Mouse (Mus musculus): ENCODE measurements at regions not wholly inside any gene's neighbourhood (a gene's known extent, or its start where the extent isn't known, plus 50 kb on each side); places are given as distances from the start of the nearest gene placed in this dataset.

DNA sequence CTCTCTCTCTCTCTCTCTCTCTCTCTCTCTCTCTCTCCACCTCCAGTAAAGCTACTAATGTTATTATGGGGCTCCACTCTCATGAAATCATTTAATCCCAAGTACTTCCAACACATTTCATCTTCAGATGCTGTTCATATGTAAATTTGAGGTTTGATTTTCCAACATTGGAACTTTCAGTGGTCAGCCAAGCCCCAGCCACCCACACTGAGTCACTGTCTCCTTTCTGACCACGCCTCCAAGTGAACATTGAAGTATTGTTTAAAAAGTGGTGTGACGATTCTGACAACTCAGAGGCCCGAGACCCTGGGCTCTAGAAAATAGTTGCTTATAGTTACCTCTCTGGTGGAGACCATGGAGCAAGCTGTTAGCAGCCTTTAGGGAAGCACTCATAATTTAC, 313.3 kb downstream of the Qdpr start:
- DNase-seq (ENCODE audit: low spot score in 2 of 2): no peak

DNA sequence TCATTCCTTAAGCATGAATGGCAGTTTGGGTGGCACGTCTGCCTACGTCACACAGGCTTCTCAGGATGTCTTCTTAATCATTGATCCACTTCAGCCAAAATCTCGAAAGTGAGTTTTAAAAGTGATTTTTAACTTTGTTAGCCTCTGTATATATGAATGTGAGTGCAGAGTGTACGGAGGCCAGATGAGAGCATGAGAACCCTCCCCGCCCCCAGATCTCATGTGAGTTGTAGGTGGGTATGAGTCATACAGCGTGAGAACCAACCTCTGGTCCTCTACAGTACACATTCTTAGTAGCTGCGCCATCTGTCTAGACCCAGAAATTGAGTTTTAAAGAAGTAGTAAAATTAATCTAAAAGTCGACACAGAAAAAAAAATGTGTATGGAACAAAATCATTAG, 322.1 kb downstream of the Qdpr start:
- DNase-seq (ENCODE audit: low spot score in 2 of 2): no peak

DNA sequence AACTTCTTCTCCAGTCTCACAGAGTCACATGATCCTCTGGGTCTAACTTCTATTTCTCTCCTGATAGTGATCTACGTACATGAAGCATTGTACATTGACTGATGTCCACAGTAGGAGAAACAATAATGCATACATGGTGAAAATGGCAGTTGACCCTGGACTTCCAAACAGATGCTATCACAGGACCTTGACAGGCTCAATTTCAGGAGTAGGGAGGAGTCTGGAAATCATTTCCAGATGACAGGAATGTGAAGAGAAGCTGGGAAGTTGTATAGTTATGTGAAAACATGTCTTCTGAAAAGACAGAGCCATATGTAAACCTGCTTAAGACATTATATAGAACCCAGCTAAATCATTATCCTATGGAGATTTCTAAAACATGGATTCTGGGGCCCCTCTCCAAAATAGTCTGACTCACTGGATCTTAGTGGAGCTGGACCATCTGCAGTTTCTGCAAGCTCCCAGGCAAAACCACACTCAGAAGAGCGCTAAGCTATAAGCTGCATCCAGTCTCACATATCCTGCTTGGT, 322.3 kb upstream of the Ldb2 start:
- no peak for DNase-seq (ENCODE audit: low spot score in 2 of 2)

DNA sequence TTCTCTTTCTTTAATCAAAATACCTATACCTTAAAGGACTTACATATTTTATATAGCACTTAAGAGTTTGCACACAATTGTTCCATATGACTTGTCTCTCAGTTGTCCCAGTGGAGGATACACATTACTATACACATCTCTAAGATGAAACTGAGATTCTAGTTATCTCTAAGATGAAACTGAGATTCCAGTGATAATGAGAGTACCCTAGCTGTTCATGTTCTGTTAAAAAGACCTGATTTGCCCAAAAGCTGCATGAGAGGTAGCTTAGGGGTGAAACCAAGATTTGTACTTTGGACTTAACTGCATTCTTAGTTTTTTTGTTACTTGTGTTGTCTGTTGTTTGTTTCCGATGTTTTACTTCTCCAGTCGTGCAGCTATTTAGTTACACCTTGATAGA, 320.3 kb upstream of the Ldb2 start:
- no peak for DNase-seq (ENCODE audit: low spot score in 2 of 2)

DNA sequence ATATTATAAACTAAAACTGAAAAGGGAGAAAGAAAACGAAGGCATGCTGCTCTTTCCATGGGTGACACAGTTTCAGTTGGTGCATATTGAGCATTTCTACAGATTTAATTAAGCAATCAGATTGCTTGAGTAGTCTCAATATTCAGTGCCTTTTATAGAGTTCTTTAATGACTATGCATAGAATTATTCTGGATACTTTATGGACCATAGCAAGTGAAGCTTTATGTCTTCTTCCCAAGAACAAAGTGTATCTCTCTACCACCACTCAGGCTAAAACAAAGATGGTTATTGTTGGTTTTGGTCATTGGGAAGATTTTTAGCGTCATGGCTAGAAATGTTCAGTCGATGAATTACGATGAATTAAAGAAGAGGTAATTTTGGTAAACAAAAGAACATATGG, 311.8 kb upstream of the Ldb2 start:
- DNase-seq (ENCODE audit: low spot score in 2 of 2): no peak

DNA sequence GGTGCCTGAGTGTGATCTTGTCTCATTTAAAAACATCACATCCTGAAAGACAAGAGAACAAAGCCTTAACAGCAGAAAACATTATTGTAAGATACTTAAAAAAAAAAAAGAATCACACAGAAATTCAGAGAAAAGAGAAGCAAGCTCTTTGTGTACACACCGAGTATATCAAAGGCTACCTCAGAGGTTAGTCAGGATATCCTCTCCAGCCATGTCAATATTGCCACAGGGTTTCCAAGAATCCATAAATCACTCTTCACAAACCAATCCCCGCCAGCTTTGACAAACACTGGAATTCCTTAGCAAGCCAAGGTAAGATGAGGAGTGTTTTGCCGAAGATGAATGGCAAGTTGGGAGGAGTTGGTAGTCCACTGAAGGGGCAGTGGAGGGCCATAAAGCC, 311.3 kb upstream of the Ldb2 start:
- no peak for DNase-seq (ENCODE audit: low spot score in 2 of 2)

DNA sequence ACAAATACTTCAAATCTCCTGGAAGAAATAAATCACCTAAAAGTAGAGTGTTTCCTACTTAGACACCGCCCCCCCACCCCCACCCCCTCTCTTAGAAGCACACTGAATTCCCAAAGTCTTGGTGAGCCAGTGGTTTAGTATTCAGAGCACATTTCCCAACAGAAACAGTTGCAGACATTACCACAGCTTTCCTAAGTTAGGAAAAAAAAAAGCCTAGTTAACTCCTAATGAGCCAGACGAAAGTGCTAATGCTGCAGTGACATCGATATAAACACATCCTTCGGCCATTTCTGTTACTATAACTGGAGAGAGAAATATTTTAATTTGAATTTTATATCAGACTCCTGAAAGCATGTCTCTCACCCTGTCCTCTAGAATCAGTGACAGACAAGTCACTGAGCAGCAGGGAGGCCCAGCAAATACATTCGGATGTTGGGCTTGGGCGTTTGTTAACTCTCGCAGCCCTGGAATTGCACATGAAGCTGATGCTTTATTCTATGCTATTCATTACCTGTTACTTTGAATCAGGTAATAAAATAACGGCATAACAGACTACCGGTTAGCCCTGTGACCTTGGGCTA, 305.8 kb upstream of the Ldb2 start:
- DNase-seq (ENCODE audit: low spot score in 2 of 2): no peak

DNA sequence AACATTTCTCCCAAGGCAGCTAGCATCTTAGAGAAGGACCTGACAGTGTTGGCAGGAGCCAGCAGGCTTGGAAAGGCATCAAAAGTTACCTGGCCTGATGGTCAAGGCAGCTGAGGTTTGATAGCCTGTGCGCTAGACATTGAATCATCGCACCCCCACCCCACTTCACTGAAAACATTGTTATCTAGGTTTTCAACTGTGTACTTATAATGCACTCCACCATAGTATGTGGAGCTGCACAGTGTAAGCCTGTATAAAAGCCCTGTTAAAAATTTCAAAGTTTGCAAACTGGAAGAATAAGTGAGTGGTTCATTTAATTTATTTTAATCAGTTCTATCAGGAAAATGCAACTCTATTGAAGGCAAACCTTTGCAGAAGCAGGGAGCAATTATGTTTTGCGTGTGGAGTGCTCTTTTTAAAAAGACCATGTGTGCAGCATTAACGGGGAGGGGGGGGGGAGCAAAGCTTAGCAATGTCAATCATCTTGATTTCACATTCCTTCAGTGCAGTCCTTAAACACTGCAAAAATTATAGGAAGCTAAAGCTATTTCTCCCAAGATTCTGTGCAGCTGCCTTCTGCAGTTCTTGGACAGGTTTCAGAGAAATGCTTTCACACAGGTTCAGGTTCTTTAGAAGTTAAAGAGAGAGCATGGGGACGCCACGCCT, 304.4 kb upstream of the Ldb2 start:
- DNase-seq (ENCODE audit: low spot score in 2 of 2): no peak

DNA sequence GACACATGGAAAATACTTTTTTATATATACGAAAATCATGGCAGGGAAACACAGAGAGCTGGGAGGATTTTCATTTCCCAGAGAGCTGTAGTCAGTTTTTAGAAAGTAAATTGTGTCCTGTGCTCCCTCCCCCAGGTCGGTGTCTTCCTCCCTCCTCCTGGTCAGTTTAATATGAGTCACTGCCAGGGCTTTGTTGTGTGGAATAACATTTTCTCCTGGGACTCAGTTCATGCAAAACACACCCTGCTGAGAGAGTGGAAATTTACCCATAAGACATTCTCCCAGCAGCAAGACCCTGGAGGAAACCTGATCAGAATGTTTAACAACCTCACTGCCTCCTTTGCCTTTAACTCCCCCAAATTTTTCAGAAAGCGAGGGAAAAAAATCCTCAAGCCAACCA, 303.2 kb upstream of the Ldb2 start:
- no peak for DNase-seq (ENCODE audit: low spot score in 2 of 2)

DNA sequence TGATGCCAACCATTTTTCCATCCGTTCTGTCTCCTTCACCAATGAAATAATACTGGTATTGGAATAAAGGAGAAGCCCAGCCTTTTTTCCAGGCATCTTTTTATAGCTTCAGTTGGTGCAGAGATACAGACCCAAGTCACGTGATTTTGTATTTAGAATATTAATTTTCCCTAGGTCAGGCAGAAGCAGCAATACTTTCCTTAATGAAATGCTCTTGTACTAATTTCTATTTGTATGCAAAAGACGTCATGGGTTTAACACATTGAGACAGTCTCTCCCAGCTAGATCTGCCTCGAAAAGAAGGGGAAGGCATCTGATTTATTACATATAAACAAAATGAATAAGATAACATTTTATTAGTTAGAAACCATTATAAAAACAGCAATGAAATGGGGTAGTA, 302.3 kb upstream of the Ldb2 start:
- DNase-seq (ENCODE audit: low spot score in 2 of 2): no peak

DNA sequence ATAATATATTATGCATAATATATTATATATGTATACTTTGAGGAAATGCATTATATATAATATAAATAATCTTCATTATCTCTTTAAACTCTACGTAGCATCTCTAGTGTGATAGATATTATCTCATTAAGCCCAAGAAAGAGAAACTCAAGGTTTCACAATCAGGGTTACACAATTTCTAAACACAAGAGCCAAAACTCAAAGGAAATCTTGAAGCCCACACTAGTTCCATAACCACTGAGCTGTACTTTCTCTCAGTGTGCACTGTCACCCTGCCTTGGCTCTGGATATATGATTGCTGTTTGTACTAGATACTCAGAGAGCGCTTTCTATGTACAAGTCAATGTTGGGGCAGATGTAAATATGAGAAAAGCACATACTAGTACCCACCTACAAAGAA, 299.6 kb upstream of the Ldb2 start:
- no peak for DNase-seq (ENCODE audit: low spot score in 2 of 2)

DNA sequence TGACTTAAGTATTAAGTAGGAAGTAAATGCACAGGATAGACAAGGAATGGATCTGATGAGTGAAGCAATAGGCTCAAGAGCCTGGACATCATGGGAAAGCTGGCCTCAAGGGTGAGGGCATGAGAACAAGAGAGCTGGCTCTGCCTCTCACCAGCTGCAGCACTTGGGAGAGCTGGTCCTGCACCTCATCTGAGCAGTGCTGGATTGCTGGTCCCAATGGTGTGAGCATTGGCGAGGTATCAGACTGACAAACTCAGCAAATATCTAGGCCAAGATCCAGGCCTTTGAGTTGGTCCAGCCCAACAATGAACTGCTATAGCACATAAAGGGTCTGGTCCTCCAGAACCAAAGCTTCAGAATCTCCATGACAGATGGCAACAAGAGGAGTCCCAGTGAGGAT, 298.5 kb upstream of the Ldb2 start:
- no peak for DNase-seq (ENCODE audit: low spot score in 2 of 2)

DNA sequence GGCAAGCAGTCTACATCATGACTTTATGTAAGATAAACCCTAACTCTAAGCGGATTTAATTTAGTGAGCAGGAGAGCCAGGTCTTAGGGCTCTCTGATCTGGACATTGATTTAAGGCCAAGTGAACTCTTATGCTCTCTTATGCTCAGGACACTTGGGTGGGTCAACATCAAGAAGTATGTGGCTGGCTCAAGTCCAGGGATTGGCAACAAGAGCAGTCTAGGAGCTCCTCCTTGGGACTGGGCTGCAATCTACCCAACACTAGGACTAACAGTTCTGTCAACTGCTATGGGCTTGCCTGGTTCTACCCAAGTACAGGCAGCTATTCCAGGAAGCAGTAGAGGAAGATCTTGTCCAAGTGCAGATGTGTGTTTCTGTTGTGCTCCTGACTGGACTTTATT, 285.3 kb upstream of the Ldb2 start:
- DNase-seq (ENCODE audit: low spot score in 2 of 2): no peak

DNA sequence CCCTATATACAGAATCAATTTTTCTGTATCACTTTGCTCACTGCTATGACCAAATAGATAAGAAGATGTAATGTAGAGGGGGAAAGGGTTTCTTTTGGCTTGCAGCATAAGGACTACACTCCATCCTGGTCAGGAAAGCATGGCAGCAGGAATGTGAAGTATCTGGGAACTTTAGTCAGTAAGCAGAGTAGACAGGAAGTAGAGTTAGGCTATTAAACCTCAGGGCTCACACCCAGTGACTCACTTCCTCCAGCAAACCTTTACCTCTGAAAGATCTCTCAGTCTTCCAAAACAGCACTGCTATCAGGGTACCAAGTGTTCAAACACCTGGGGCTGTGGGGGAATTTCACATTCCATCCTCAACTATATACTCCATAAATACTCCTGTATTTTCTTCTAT, 283.1 kb upstream of the Ldb2 start:
- no peak for DNase-seq (ENCODE audit: low spot score in 2 of 2)

DNA sequence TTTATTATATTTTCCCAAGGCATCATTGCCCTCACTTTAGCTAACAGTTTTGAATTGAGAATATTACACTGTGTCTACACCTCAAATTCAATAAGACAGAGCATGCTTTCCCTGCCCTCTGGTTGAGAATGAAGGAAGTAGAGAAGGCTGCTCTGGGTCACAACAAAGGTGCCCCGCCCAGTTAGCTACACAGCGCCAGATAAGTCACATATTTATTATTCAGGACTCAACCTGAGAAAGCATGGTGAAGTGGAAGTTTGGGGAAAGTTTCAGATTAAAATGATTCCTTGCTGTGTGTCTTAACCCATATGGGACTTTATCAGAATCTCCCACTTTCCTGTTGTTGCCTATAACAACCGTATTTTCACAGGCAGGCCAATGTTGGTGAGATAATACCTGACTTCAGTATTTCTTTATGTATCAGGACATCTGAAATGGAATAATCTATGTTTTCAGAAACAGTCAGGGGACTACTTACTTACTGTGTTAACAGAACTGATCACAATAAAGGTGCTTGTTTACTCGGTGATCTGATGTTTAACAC, 276.9 kb upstream of the Ldb2 start:
- no peak for DNase-seq (ENCODE audit: low spot score in 2 of 2)

DNA sequence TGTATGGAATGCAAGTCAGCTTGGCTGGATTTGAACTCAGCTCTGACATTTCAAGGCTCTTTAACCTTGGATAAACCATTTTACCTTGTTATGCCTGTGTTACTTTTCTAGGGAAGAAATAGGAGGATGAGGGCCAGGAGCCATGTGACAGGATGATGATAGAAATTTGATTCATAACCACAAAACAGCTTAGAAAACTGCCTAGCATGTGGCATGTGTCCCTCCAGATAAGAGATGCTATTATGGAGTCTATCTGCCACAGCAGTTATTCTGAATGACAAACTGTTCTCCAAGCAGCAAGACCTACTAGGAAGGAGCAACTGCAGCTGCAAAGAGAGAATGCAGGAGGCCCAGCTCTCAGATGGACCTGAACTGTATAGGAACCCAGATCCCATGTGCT, 275.7 kb upstream of the Ldb2 start:
- DNase-seq (ENCODE audit: low spot score in 2 of 2): no peak

DNA sequence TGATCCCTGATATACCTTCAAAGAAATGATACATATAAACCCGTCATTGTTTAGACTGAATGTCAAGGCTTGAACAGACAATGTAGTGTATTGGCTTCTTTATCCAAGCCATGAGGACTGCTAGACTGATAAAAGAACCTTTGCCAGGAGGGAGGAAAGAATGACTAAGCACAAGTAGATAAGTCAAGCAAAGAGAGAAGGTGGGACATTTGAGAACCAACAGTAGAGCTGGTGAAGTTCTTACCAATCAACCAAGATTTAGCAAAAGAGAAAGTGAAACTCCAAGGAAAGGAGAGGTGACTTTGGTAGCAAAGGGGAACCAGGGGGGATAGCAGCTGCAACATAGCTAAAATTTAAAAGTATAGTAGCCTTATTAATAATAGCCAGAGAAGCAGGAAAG, 273.0 kb upstream of the Ldb2 start:
- DNase-seq (ENCODE audit: low spot score in 2 of 2): no peak

DNA sequence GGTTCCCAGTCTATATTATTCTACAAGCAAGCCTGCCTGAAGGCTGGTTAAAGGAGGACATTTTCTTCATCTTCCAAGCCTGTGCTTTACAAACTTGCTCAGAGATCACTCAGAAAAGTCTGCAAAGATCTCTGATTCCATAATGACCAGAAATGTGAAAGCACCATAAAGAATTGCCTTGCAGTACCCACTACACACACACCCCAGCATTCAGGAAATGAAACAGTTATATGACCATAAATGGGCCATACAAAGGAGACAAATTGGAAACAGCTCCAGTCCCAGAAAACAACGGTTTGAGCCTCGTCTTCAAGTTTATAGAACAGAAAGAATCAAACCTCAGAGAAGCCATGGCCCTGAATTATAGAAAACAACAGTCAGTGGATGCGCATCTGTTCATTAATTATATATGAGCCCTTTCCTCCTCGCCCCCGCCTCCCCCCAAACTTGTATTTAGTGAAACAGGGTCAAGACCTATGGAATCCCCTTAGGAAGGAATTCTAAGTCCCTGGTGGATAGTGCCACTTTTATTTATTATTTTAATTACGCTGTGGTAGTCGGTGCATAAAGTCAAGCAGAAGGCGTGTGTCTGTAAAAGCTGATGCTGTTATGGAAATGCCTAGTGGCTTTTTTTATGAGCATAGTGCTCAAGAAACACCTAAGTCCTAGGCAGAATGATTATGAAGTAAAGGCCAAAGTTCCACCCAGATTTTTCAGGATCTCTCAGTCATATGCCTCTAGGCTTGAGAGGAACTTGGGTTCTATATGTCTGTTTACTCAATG, 266.6 kb upstream of the Ldb2 start:
- DNase-seq (ENCODE audit: low spot score in 2 of 2): no peak

DNA sequence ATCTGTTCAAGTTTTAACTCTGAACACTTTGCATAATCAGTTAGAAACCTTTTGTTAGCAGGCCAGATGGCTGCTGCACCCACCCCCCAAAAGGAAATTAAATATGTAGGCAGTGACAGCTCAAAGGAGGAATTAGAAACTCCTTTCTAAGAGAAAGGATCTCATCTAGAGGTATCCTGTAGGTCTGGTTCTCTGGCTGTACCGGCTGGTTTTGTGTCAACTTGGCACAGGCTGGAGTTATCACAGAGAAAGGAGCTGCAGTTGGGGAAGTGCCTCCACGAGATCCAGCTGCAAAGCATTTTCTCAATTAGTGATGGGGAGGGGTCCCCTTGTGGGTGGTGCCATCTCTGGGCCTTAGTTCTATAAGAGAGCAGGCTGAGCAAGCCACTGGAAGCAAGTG, 263.1 kb upstream of the Ldb2 start:
- peak; percentile 9 to 18 for DNase-seq (ENCODE audit: low spot score in 2 of 2)

DNA sequence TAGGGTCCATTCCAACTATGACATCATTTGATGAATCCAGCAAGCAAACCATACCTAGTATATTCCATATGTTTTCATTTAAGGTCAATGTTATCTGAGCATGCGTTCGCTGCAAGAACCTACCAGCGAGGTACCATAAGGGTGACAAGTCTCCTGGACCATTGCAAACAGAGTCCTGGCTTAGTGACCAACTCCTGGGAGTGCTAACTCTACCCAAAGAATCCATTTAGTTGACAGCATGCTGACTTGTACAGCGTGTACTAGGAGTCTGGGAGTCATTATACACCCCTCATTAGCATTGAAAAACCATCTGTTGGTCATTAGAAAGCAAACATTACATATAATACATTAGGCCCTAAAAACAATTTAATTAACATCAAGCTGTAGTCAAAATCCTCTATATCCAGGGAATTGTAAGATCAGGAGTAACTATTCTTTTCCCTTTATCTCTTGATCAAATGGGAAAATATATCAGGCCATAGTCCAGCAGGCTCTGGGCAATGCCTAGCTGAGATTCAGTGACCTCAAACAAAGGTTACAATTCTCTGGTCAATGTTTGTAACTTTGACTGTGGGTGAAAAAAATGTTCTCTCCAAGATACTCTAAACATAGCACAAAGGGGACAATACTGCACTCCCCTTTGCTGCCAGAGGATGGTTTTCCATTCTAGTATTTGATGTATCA, 255.9 kb upstream of the Ldb2 start:
- DNase-seq (ENCODE audit: low spot score in 2 of 2): no peak

DNA sequence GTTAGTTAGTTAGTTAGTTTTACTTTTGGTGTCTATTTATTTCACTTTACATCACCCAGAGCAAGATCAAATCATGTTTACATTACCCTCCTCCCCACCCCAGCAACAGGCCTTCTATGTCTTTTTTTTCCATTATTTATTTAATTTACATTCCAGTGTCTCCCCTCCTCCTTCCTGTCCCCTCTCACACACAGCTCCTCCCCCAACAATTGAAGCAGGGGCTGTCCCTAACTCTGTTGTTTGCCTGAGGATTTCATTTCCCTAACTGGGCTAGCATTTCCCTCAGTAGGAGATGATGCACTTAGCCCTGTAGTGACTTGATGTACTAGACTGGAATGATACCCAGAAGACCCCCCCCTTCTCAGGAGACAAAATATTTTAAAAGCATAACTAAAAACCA, 249.9 kb upstream of the Ldb2 start:
- no peak for DNase-seq (ENCODE audit: low spot score in 2 of 2)

DNA sequence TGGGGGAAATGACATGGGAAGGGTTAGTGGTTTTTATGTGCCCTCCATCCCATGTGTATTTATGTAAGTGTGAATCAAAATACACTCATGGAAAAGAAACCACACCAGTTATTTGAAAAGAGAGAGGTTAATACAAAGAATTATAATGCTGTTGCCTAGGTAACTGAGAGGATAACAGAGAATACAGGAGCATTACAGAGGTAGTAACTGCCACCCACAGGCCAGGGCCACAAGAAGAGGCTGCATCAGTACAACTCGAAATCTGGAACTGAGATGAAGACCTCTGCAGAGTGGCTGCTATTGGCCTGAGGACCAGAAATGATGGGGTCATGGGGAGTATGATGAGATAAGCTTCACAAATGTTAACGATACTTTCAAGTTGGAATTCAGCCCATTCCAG, 243.4 kb upstream of the Ldb2 start:
- no peak for DNase-seq (ENCODE audit: low spot score in 2 of 2)
